Mouse (Mus musculus) T-cell, adult 2 months (primary cell): ENCODE results near the gene Slc16a9.
A peak's percentile ranks its signal among the peaks of the same experiment; 100 is the strongest.

Source experiments
- DNase-seq: peaks from one replicate; pipeline ENCODE4 v3.0.0; 2022; ENCODE audit warnings: low spot score

Gene Slc16a9

DNA sequence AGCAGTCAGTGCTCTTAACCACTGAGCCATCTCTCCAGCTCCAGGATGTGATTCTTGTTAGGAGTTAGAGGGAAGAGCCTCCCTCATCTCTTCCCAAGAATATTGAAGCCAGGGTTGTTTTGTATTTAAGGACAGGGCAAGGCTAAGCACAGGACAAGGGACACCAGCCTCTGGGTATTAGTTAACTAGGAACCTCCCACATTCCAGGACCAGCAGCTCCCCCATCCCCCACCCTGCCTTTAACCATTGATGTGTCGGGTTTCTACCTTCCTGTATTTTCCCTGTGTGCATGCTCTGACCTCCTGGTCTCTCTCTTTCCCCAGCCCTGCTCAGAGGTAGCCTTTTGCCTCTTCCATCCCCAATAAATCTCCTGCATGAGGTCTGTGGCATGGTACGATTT is 56.3 kb downstream of the Slc16a9 start:
- no peak for DNase-seq

DNA sequence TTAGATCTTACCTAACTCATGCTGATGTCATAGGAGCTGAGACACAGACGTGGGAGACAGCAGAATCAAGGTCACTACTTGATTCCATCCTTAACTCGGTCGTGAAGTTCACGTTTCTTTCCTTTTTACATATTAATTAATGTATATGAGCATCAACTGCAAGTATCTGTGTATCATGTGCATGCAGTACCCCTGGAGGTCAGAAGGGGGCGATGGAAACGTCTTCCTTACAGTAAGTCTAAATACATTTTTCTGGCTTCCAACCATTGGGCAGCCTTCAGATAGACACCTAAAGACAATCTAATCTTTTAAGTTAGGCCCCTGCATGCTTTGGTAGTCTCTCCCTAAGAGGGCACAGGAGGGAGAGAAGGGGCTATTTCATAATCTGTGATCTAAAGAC is 58.3 kb downstream of the Slc16a9 start:
- no peak for DNase-seq

GRCm38 (mm10) chr10:70305683-70306082 is 60.8 kb downstream of the Slc16a9 start:
- DNase-seq = no peak

DNA sequence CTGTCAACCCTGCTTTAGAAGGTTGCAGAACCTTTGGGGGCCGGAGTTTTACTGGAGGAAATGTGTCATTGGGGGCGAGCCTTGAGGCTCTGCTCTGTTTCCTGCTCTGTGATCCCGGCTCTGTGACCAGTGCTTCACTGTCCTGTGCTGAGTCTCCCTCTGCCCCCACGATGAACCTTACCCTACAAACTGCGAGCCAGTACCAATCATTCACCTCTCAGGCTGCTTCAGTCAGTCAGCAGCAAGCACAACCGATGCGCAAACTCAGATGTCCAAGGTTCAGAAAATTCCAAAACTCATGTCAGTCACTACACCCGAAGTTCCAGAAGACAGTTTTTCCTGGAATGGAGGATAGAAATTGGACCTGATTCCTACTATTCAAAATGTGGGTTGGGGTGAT is 64.5 kb downstream of the Slc16a9 start:
- no peak for DNase-seq

DNA sequence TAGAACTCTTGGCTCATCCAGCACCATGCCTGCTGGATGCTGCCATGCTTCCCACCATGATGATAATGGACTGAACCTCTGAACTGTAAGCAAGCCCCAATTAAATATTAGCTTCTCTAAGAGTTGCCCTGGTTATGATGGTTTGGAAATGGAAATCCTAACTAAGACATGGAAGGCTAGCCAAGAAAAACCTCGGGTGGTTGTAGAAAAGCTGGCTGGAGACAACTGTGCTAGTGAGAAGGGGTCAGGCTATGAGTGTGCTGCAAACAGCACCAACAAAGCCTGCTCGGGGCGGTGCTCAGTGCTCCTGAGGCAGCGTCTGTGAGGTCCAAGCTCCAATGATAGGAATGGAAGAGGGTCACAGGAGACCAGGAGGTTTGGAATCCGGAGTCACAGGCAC is 65.7 kb downstream of the Slc16a9 start:
- DNase-seq = no peak

GRCm38 (mm10) chr10:70315895-70316294 is 71.0 kb downstream of the Slc16a9 start:
- DNase-seq = no peak

DNA sequence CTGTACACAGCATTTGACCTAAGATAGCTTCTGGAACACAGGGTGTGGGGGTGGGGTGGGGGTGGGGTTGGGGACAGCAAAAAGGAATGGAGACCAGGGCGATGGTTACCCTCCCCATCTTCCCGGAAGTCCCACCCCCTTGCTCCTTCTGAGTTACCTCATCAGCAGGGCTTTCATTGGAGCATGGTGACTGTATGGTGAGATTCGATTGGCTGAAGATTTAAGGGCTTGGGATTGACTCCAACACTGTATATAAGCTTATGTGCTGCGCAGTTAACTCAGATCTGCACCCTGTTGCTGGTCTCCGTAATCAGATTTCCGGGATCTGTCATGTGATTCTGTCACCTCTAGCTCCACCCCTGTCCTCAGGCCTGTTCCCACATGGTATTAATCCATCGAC is 72.0 kb downstream of the Slc16a9 start:
- no peak for DNase-seq

DNA sequence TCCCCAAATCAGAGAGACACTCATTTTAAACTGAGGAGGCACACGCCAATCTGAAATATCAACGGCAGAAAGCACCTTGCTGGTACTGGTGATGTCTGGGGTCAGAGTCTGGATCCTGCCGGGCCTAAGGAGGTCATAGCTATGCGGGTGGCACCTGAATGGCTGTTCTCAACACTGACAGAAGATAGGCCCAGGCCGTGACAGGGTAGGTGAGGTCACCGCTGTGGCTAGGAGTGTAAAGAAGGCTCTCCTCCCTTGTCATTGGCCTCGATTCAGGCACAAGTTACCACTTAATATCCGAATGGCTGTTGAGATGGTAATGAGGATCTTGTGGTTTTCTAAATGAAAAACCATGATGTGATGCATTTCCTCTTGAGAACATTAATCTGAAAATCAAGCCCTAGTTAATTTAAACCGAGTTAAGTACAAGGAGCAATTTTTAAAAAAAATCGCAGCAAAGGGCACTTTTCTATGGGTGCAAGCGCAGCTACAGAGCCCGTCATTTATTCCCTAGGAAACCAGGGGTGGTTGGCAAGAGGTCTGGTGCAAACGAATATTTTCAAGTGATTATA is 72.6 kb downstream of the Slc16a9 start:
- no peak for DNase-seq

DNA sequence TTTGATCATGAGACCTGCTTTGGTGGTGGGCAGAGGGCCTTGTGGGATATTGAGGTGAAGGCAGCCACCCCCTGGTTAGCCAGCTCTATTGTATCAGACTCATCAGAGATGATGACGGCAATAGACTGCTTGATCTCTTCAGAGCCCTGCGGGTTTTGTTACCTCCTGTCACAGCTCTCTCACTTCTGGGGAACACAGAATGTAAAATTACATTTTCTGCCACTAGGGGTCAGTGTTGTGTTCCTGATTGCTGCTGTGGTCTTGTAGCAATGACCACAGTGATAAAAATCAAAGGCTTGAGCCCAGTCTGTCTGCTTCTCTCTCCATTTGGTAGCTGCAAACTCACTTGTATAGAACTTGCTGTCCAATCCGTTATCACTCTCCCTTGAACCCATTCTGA is 73.7 kb downstream of the Slc16a9 start:
- peak; percentile 6 for DNase-seq

DNA sequence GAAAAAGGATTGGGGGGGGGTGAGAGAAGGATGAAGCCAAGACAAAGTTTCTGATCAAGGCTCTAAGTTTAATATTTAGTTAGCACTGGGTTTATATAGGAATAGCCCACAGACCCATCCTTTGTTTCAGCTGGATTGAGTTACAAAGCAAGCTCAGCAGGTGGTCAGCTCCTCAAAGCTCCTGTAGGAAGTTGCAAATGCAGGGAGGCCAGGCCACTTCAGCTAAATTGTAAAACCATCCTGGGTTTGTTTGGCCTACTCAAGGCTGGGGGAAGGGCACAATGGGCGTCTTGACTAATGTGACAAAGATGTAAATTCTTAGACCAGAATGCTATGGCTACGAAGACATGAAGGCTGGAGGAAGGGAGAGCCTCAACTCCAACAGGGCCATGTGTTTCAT is 80.6 kb downstream of the Slc16a9 start:
- no peak for DNase-seq

GRCm38 (mm10) chr10:70327331-70327730 is 82.4 kb downstream of the Slc16a9 start:
- no peak for DNase-seq

DNA sequence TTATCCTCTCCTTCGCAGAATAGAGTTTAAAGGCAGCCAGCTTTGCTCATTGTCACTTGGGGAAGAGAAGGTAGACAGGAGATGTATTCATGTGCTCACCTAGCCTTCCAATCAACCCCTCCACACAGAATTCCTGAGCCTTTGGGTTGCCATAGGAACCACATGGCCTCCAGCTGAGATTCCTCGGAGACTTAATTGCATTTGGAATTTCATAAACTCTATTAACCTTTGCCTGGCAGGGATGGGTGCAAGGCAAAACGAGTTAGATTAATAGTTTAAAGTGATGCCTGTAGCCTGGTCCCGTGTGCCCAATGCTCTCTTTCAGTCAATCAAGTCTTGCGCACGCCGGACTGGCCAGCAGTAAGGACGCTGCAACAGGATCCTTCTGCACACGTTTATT is 83.2 kb downstream of the Slc16a9 start:
- no peak for DNase-seq
